Mouse (Mus musculus) hindbrain, embryonic 10.5 days (tissue): ENCODE data around the gene Gemin4. TPM values are rescaled to one million over a fixed set of nuclear protein-coding genes. Genes with fewer than 3 reads are reported as not detected.
A peak's percentile ranks its signal among the peaks of the same experiment; 100 is the strongest.

Experiments used
- DNase-seq: peaks from one replicate; pipeline ENCODE4 v3.0.0-alpha.2; 2017; ENCODE audit warnings: low spot score
- H3K27ac ChIP-seq: fragments of 300-500 bp; sonication (generic); 2 replicates; pipeline ENCODE4 v1.5.1; 2016; ENCODE audit warnings: mild to moderate bottlenecking, moderate library complexity
- H3K27me3 ChIP-seq: fragments of 300-500 bp; sonication (generic); 2 replicates; pipeline ENCODE4 v1.6.1; 2016; ENCODE audit warnings: mild to moderate bottlenecking; ENCODE audit not compliant: poor library complexity, insufficient read depth, severe bottlenecking
- H3K36me3 ChIP-seq: fragments of 300-500 bp; sonication (generic); 2 replicates; pipeline ENCODE4 v1.6.1; 2016; ENCODE audit warnings: mild to moderate bottlenecking, moderate library complexity
- H3K4me1 ChIP-seq: fragments of 300-500 bp; sonication (generic); replicated peaks from 2 replicates; pipeline ENCODE4 v1.6.1; 2016; ENCODE audit warnings: mild to moderate bottlenecking
- H3K4me3 ChIP-seq: fragments of 300-500 bp; sonication (generic); 2 replicates; pipeline ENCODE4 v1.5.1; 2016; ENCODE audit warnings: mild to moderate bottlenecking, moderate library complexity
- H3K9me3 ChIP-seq: fragments of 300-500 bp; sonication (generic); 2 replicates; pipeline ENCODE4 v1.6.1; 2016; ENCODE audit warnings: mild to moderate bottlenecking, moderate library complexity
- WGBS: fragments of 180-500 bp; shearing (Covaris S2); methylation state at CpG from one replicate; pipeline ENCODE4 v1.1.7; 2016; 5-methylcytosine and 5-hydroxymethylcytosine counted together
- polyA plus RNA-seq: library from polyadenylated mRNA; unstranded; fragments of >200 nt; fragmentation: Nextera tagmentation; extraction: Ambion mirVana; gene quantifications from 2 replicates; pipeline ENCODE4 v1.2.1, GENCODE M21; 2016

The Gemin4 gene
- 45.4 and 49.9 TPM in 2 replicates for polyA plus RNA-seq

DNA sequence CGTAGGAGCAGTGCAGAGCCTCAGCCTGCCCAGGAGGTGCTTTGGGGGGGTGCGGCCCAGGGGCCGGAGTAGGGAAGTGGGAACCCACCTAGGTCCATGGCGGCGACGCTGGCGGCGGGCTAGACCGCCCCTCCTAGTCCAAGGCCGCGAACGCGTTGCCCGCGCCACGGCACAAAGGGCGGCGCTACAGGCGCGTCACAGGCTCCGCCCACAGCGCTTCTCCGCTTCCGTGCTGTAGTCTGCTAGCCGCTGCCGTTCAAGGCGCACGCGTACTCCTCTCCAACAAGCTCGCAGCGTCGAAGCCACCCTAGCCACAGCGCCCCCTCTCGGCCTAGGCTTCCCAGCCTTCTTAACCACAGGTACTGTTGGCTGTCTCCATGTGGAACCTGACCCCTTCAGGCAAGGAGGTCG lies at the start of gene Gemin4, which contains the start of gene Dbil5:
TSS of gene Gemin4 (minus strand) at position 275 of the 411 bp plus-strand sequence.
TSS of gene Dbil5 (plus strand) at position 219 of the 411 bp plus-strand sequence.
- no peaks in the 10 kb centered on the region for H3K9me3 ChIP-seq
- under 1% methylated on average over 35 of the region's 35 CpGs for whole genome bisulfite sequencing
- peak within 1 kb of the TSS; percentile 99 for H3K27ac ChIP-seq
- peak; percentile 98 for DNase-seq
- no peaks in the 10 kb centered on the region for H3K27me3 ChIP-seq
- H3K4me1 ChIP-seq, result peaks cover 37% of the 10 kb centered on the region
- H3K36me3 ChIP-seq, result peaks cover 62% of the 10 kb centered on the region
- peak within 1 kb of the TSS; percentile 77 for H3K4me3 ChIP-seq

DNA sequence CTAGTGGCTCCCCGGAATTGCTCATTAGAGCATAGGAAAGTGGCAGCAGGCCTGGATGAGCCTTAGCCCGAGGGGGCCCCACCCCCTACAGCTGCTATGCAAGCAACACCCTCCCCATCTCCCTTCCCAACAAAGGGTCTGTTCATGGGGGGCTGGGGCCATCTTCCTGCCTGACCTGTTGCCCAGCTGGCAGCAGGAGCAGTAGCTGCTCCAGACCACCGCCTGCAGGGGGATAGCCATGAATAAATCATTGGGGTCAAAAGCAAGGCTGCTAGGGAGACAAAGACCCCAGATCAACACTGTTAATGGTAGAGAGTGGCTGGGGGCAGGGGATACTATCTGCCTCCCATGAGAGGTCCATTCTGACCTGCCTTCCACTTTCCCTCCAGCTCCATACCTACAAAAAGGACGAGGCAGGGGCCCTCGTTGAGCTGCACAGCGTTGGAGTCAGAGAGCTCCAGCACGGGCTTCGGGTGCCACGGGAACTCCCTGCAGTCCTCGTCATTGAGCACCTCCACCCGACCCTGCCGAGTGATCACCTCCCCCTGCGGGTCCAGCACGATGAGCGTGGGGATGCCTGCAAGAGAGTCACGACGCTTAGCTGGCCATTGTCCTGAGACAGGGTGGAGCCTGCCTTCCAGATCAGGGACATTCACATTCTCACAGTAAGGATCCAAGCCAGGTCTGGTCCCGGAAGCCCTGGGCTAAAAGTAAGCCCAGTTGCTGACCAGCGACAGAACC lies 45.3 kb upstream of the Gemin4 start:
- 6% methylated on average over 19 of the region's 19 CpGs for WGBS
- Histone ChIP-seq H3K36me3 (peaks cover 24% of the 10 kb centered on the region), H3K27ac (peak overlapping the region; percentile 88), H3K4me1 (peaks cover 99% of the 10 kb centered on the region), H3K9me3 (no peaks in the 10 kb centered on the region), H3K4me3 (peak overlapping the region; percentile 32), H3K27me3 (no peaks in the 10 kb centered on the region; the same call in 1 of the 2 replicates)
- DNase-seq, result peak; percentile 79

DNA sequence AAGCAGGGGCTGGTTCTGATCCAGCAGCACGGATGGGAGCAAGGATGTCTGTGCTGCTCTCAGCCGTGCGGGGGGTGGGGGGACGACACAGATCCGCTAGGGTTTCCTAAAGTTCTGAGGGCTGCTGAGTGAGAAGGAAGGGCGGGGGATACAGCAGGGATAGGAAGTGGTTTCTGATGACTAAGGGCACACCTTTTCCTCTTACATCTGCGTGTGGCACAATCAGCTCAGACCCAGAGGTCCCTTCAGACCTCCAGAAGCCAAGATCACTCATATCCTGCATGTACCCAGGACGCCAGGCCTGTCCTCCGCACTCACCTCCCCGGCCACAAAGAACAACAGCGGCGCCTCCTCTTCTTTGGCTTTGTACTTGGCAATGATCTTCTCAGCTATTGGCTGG lies 43.8 kb upstream of the Gemin4 start:
- Histone ChIP-seq H3K36me3 (peaks cover 32% of the 10 kb centered on the region), H3K4me1 (peaks cover 95% of the 10 kb centered on the region)
- DNase-seq, result no peak

DNA sequence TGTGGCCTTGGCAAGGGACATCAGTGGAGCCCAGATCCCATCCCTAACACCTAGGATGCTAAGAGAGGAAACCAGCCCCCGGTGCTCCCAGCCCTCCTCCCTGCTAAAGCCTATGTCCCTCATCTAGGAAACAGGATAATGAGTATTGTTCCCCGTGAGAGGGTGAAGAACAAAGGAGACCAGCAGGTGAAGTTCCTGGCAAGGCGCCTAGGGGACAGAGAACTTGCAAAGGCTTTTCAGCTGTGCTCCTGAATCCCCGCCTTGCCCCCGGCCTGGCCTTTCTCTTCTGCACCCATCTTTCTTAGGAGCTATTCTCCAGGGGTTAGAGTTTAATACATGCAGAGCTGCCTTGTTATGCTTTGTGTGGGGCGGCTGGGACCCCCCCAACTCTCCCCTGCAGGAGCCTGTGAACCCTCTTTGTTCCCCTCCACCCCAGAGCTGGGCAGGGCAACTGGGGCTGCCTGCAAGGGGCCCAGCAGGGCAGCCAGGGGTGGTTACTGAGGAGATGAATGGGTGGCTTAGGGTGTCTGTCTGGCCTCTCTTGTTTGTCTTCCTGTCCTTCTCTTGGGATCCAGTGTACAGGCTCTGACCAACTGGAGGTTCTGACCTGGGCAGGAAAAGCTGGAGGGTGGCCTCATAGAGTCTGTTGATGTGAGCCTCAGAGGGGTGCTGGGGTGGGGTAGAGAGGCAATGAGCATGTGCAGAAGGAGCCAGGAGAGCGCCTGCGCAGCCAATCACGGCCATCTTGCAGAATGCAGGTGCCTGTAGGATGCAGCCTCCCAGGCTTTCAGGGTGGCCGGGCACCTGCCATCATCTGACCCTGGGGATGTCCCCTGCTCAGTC lies 43.0 kb upstream of the Gemin4 start:
- peaks cover 95% of the 10 kb centered on the region for H3K4me1 ChIP-seq
- no peak overlapping the region; the same call in 1 of the 2 replicates for H3K4me3 ChIP-seq
- H3K36me3 ChIP-seq, result peaks cover 32% of the 10 kb centered on the region
- no peaks in the 10 kb centered on the region for H3K9me3 ChIP-seq
- 41% methylated on average over 10 of the region's 10 CpGs for WGBS
- DNase-seq, result no peak
- H3K27me3 ChIP-seq, result no peaks in the 10 kb centered on the region; the same call in 1 of the 2 replicates
- H3K27ac ChIP-seq, result peak overlapping the region; percentile 88

More for the DNA sequence above, 43.8 kb upstream of the Gemin4 start:
- H3K27me3 ChIP-seq, result no peaks in the 10 kb centered on the region; the same call in 1 of the 2 replicates
- 65% methylated on average over 12 of the region's 12 CpGs for WGBS
- no peaks in the 10 kb centered on the region for H3K9me3 ChIP-seq
- peak overlapping the region; percentile 88 for H3K27ac ChIP-seq
- no peak overlapping the region; the same call in 1 of the 2 replicates for H3K4me3 ChIP-seq

DNA sequence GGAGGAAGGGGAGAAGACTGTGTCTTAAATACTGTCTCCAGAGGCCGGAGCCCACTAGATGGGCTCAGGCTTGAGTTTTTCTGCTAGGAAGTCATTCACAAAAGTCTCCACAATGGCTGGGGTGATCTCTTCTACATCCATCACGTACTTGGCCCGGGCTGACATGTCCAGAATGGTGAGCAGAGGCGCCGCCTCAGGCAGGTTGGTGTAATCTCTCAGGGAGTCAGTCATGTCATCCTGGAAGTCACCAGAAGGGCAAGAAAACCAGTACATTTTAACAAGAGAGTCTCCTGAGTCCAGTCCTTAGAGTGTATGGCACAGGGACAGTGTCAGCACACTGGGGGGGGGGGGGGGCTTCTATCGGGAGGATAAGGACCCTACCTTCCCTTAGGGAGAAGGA lies 41.0 kb upstream of the Gemin4 start:
- DNase-seq, result no peak
- Histone ChIP-seq H3K36me3 (peaks cover 34% of the 10 kb centered on the region), H3K9me3 (no peaks in the 10 kb centered on the region), H3K27ac (peak overlapping the region; percentile 67), H3K4me1 (peaks cover 83% of the 10 kb centered on the region), H3K27me3 (no peaks in the 10 kb centered on the region; the same call in 1 of the 2 replicates), H3K4me3 (no peak overlapping the region)
- WGBS, result 81% methylated on average over 6 of the region's 6 CpGs

DNA sequence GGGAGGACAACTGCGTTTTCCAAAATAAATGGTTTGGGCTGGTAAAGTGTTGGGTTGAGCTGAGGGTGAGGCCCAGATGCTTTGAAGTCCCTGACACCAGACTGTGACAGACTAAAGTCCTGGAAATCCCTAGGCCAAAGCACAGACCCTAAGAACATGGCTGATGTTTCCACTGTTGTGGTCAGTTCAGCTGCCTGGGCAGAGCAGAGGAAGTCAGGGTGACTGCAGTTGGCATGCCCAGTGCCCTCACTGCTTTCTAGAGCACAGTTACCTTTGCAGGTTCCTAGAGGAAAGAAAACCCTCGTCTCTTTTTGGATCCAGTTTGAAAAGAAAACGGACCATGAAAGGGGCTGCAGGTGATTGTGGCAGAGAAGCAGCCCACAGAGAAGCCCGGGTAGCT lies 39.9 kb upstream of the Gemin4 start:
- no peak for DNase-seq
- 78% methylated on average over 4 of the region's 4 CpGs for WGBS
- H3K9me3 ChIP-seq, result no peaks in the 10 kb centered on the region
- no peak overlapping the region for H3K4me3 ChIP-seq
- peaks cover 34% of the 10 kb centered on the region for H3K36me3 ChIP-seq
- H3K4me1 ChIP-seq, result peaks cover 74% of the 10 kb centered on the region
- H3K27me3 ChIP-seq, result no peaks in the 10 kb centered on the region; the same call in 1 of the 2 replicates
- 0 out of 2 replicates have a peak overlapping the region, but pooled peaks have one; percentile 62 for H3K27ac ChIP-seq

DNA sequence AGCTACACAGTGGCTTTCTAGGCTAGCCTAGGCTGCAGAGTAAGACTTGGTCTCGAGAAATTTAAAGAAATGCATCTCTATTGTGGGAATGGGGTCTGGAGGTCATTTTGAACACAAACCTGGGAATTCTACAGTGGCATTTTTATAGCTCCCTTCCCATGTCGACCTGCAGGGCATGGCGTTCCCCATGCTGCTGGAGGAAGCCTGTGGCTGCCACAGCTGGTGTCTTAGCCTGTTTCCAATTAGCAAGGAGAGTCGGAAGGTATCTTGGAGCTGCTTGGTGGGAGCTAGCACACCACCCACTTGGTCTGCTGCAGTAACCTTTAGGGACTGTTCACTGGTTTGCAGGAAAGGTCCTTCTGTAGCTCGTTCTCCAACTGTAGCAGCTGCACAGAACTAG lies 38.7 kb upstream of the Gemin4 start:
- 46% methylated on average over 5 of the region's 5 CpGs for WGBS
- no peak overlapping the region for H3K4me3 ChIP-seq
- H3K9me3 ChIP-seq, result no peaks in the 10 kb centered on the region
- DNase-seq, result no peak
- H3K36me3 ChIP-seq, result peaks cover 35% of the 10 kb centered on the region
- H3K4me1 ChIP-seq, result peaks cover 61% of the 10 kb centered on the region
- peak overlapping the region; percentile 62 for H3K27ac ChIP-seq
- H3K27me3 ChIP-seq, result no peaks in the 10 kb centered on the region

DNA sequence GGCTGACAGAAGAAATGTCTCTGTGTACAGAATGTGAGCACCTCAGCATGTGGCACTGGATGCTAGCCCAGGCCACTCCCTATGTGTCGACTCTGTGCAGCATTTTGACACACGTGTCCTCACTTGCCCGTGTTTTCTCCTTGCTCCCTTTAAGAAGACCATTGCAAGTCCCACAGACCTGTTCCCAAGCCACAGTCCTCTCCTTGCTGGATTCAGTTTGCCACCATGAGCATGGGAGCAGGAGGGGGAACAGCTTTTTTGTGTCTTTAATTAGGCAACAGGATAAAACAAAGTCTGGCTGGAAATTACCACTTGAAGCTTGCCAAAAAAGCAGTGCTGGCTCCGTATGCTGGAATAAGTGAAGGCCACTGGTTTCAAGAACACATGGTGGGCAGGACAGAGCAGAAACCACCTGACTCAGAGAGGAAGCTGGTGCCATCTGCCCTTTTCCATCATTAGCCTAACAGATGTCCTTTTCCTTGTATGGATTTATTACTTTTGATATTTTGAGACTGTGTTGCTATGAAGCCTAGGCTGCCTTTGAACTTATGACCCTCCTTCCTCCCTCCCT lies 38.1 kb upstream of the Gemin4 start:
- Histone ChIP-seq H3K4me3 (no peak overlapping the region), H3K9me3 (no peaks in the 10 kb centered on the region), H3K27ac (no peak overlapping the region), H3K4me1 (peaks cover 55% of the 10 kb centered on the region), H3K36me3 (peaks cover 35% of the 10 kb centered on the region), H3K27me3 (no peaks in the 10 kb centered on the region)
- no peak for DNase-seq
- 78% methylated on average over 4 of the region's 4 CpGs for WGBS

DNA sequence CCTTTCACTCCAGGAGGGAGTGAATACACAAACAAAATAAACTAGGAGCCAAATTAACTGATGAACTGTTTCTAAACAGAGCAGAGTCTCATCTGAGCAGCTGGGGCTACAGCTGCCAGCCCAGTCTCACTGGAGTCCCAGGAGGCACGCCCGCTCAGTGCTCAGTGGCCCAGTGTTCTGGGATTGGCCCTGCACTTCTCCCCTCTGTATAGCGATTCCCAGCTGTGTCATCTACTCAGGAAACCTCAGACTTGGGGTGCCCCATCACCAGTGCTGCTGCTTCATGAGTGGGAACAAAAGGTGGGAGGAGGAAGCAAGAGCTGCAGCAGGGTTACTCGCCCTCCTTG lies 36.4 kb upstream of the Gemin4 start:
- H3K27ac ChIP-seq, result 0 out of 2 replicates have a peak overlapping the region, but pooled peaks have one; percentile 17
- H3K4me3 ChIP-seq, result no peak overlapping the region
- H3K27me3 ChIP-seq, result no peaks in the 10 kb centered on the region
- H3K4me1 ChIP-seq, result peaks cover 39% of the 10 kb centered on the region
- H3K9me3 ChIP-seq, result no peaks in the 10 kb centered on the region
- DNase-seq, result no peak
- 82% methylated on average over 4 of the region's 4 CpGs for WGBS
- peaks cover 45% of the 10 kb centered on the region for H3K36me3 ChIP-seq

DNA sequence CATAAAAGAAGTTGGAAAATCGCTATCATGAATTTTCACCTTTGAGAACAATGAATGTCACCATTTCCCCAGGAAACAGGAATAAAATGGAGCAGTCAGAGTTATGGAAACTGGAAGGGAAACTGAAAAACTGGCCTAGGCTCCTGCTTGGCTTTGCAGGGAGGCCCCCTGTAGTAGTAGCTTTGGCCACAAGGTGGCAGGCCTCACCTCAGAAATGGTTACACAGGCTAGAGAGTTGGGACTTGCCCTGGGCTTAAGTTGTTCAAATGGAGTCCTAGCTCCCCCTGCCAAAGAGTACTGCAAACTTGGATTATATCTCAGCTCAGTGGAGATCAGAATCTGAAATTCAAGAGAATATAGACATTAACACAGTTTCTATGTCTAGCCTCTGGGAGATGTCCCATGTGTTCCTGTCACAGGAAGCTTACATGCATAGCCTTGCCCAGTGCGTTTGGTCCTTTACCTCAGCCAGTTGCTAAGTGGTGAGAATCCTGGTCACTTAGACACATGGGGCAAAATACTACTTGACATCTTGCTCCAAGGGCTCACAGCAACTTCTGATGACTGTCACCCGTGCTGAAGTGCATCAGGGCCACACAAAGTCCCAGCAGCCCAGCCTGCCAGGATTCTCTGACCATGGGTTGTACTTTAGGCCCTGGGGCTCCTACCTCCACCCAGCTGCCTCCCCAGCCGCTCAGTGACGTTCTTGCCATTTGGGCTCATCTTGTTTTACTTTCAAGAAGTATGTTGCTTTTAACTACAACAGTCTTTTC lies 35.9 kb upstream of the Gemin4 start:
- no peaks in the 10 kb centered on the region for H3K27me3 ChIP-seq
- peaks cover 47% of the 10 kb centered on the region for H3K36me3 ChIP-seq
- DNase-seq, result peak; percentile 88
- no peak overlapping the region for H3K4me3 ChIP-seq
- H3K9me3 ChIP-seq, result no peaks in the 10 kb centered on the region
- 51% methylated on average over 5 of the region's 5 CpGs for WGBS
- H3K27ac ChIP-seq, result no peak overlapping the region
- peaks cover 34% of the 10 kb centered on the region for H3K4me1 ChIP-seq

DNA sequence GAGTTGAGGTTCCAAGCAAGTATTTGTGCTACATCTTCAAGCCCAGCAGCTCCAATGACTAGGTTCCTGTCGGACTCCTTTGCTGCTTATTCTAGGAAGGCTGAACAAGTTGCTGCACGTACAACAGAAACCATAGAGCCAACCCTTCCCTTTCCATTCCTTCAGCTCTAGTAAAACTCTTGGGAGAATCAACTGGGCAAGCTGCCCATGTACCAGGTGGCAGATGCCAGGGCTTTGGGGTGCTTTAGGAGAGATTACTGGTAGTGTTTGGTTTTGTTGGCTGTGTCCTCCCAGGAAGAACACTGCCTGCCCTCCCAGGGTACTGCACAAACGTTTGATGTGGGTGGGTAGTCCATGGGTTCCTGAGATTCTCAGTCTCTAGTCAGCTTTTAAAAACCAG lies 34.6 kb upstream of the Gemin4 start:
- peaks cover 26% of the 10 kb centered on the region for H3K4me1 ChIP-seq
- H3K27ac ChIP-seq, result no peak overlapping the region
- no peaks in the 10 kb centered on the region for H3K9me3 ChIP-seq
- H3K36me3 ChIP-seq, result peaks cover 43% of the 10 kb centered on the region
- no peak for DNase-seq
- no peak overlapping the region for H3K4me3 ChIP-seq
- H3K27me3 ChIP-seq, result no peaks in the 10 kb centered on the region
- 63% methylated on average over 3 of the region's 3 CpGs for WGBS

DNA sequence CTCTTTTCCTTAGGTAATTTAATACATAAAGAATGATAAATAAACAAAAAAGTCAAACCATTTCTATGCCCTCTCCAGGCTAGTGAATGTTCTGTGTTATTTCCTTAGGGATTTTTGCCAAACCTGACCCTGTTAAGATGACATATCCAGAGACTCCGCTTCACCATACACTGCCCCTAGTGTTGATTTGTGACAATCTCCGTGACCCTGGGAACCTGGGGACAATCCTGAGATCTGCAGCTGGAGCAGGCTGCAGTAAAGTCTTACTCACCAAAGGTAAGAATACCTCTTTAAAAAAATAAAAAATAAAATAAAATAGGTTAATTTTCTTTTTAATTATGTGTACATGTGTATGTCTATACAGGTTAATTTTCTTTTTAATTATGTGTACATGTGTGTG lies 29.8 kb upstream of the Gemin4 start:
- Histone ChIP-seq H3K36me3 (peaks cover 44% of the 10 kb centered on the region), H3K4me1 (peaks cover 25% of the 10 kb centered on the region), H3K27ac (no peak overlapping the region), H3K9me3 (no peaks in the 10 kb centered on the region), H3K4me3 (no peak overlapping the region), H3K27me3 (no peaks in the 10 kb centered on the region)
- DNase-seq, result no peak
- 51% methylated on average over 2 of the region's 2 CpGs for WGBS
